Mouse (Mus musculus): ENCODE measurements around the gene Dock6. TPM values are rescaled to one million over a fixed set of nuclear protein-coding genes. Genes with fewer than 3 reads are reported as not detected.
"Not testable (repeated sequence)": the region's sequence is repeated elsewhere in the genome, so short reads cannot be mapped to it uniquely, and the experiment has no call there.

Dock6 gene
- total RNA-seq, 2 experiments from 2014 or later: 15.7 to 16.3 TPM

GRCm38 (mm10) chr9:21793507-21793906, 58.9 kb downstream of the Dock6 start:
- intact Hi-C loops (cut with DNase I); DNase-seq (ENCODE audit: low spot score in 2 of 2): not testable (repeated sequence)

GRCm38 (mm10) chr9:21792644-21793043, 59.8 kb downstream of the Dock6 start:
- intact Hi-C loops (cut with DNase I): no loop called here
- peak; percentile 45 to 76 for DNase-seq (ENCODE audit: low spot score in 2 of 2)

GRCm38 (mm10) chr9:21791861-21792260, 60.6 kb downstream of the Dock6 start:
- intact Hi-C loops (cut with DNase I): no loop called here
- no peak for DNase-seq (ENCODE audit: low spot score in 2 of 2)

- intact Hi-C loops (cut with DNase I): no loop called here
- DNase-seq (ENCODE audit: low spot score in 2 of 2): no peak
These were observed 64.2 kb downstream of the Dock6 start for GRCm38 (mm10) chr9:21788234-21788633.

- intact Hi-C loops (cut with DNase I): no loop called here
- DNase-seq (ENCODE audit: low spot score in 2 of 2): no peak
These were observed 64.8 kb downstream of the Dock6 start for GRCm38 (mm10) chr9:21787654-21788053.

GRCm38 (mm10) chr9:21786906-21787305, 65.5 kb downstream of the Dock6 start:
- peak; percentile 50 to 55 for DNase-seq (ENCODE audit: low spot score in 2 of 2)
- intact Hi-C loops (cut with DNase I): no loop called here

- intact Hi-C loops (cut with DNase I); DNase-seq (ENCODE audit: low spot score in 2 of 2): not testable (repeated sequence)
These were observed 66.1 kb downstream of the Dock6 start for GRCm38 (mm10) chr9:21786309-21786708.

GRCm38 (mm10) chr9:21784517-21785307, 67.7 kb downstream of the Dock6 start:
- intact Hi-C loops (cut with DNase I): no loop called here
- no peak for DNase-seq (ENCODE audit: low spot score in 2 of 2)

GRCm38 (mm10) chr9:21781657-21782468, 70.6 kb downstream of the Dock6 start:
- DNase-seq (ENCODE audit: low spot score in 2 of 2): no peak
- intact Hi-C loops (cut with DNase I): no loop called here

GRCm38 (mm10) chr9:21777726-21778125, 74.7 kb downstream of the Dock6 start:
- DNase-seq (ENCODE audit: low spot score in 2 of 2): no peak
- intact Hi-C loops (cut with DNase I): no loop called here

- DNase-seq (ENCODE audit: low spot score in 2 of 2): no peak
- intact Hi-C loops (cut with DNase I): no loop called here
These were observed 78.1 kb downstream of the Dock6 start for GRCm38 (mm10) chr9:21774353-21774752.

GRCm38 (mm10) chr9:21773396-21773795, 79.0 kb downstream of the Dock6 start:
- intact Hi-C loops (cut with DNase I); DNase-seq (ENCODE audit: low spot score in 2 of 2): not testable (repeated sequence)

- no peak for DNase-seq (ENCODE audit: low spot score in 2 of 2)
- intact Hi-C loops (cut with DNase I): no loop called here
These were observed 82.8 kb downstream of the Dock6 start for GRCm38 (mm10) chr9:21769558-21770183.

GRCm38 (mm10) chr9:21768511-21769411, 83.7 kb downstream of the Dock6 start:
- no peak for DNase-seq (ENCODE audit: low spot score in 2 of 2)
- intact Hi-C loops (cut with DNase I): no loop called here

GRCm38 (mm10) chr9:21767896-21768295, 84.5 kb downstream of the Dock6 start:
- no peak for DNase-seq (ENCODE audit: low spot score in 2 of 2)
- intact Hi-C loops (cut with DNase I): no loop called here

- DNase-seq (ENCODE audit: low spot score in 2 of 2): no peak
- intact Hi-C loops (cut with DNase I): no loop called here
These were observed 88.1 kb downstream of the Dock6 start for GRCm38 (mm10) chr9:21764084-21764999.

- no peak for DNase-seq (ENCODE audit: low spot score in 2 of 2)
- intact Hi-C loops (cut with DNase I): no loop called here
These were observed 90.3 kb downstream of the Dock6 start for GRCm38 (mm10) chr9:21762135-21762534.
